Mouse (Mus musculus): ENCODE data around the gene Clrn3. TPM values are rescaled to one million over a fixed set of nuclear protein-coding genes. Genes with fewer than 3 reads are reported as not detected.
"Not testable (repeated sequence)": the region's sequence is repeated elsewhere in the genome, so short reads cannot be mapped to it uniquely, and the experiment has no call there.

Clrn3 gene
- polyA plus RNA-seq (2014; fragmentation: Nextera tagmentation; extraction: Ambion mirVana), result 0.14 TPM in 1 of 2 replicates, not detected in the other

DNA sequence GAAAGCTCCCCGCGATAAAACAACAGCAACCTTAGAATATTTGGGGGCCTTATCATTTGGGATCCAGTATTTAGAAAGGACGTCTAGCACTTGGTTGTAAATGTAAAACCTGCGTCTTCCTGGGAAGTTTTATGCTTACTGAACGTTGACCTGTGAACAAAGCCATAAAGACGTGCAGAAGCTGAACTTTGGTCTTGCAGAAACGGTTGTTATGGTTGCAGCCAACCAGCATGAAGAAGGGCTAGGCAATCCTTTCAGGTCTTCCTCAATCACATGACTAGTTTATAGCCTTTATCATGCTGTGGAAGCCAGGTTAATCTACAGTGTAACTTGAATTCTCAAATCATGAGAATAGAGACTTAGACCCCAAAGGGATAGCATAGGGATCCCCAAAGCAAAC lies at the start of gene Clrn3:
Clrn3 (minus strand) TSS at position 140 of the 400 bp plus-strand sequence.
- no peaks in the 10 kb centered on the region for H3K9me3 ChIP-seq (ENCODE audit: control insufficient read depth, low read length)
- no peak within 1 kb of the TSS for H3K4me2 ChIP-seq (ENCODE audit: low read depth)
- no peaks in the 10 kb centered on the region for H3K36me3 ChIP-seq (ENCODE audit: control insufficient read depth, insufficient read depth, low read length)
- H3K4me3 ChIP-seq (ENCODE audit: low read depth, low read length), result no peak within 1 kb of the TSS
- no peaks in the 10 kb centered on the region for H3K27me3 ChIP-seq (ENCODE audit: control insufficient read depth, insufficient read depth, low read length)
- no peak for ATAC-seq (ENCODE audit: insufficient read depth, low FRiP score, low TSS enrichment)
- 79% methylated on average over 7 of the region's 7 CpGs for WGBS
- no peak for DNase-seq (ENCODE audit: low spot score)
- no peak within 1 kb of the TSS for H3K27ac ChIP-seq (ENCODE audit: low read depth, low read length)
- no peaks in the 10 kb centered on the region for H3K4me1 ChIP-seq (ENCODE audit: control insufficient read depth, insufficient read depth, low read length)
- no peak within 1 kb of the TSS for H3K9ac ChIP-seq (ENCODE audit: low read length)

DNA sequence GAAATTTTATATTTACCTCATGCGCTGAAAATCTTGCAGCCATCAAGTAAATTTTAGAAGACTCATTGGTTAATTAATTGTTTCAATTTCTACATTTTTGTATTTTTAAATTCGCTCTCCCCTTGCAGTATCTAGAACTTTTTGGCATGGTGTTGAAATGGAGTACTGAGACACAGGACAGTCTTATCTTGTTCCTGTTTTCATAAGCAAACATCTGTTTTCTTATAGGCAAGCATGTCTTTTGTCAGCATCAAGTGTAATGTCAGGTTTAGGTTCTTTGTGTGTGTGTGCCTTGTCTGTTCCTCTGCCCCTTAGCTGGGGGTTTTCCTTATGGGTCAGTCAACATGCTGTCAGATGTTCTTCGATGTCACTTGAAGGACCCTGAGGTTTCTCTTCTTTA lies 47.9 kb upstream of the Clrn3 start:
- Histone ChIP-seq H3K27me3 (ENCODE audit: control insufficient read depth, insufficient read depth, low read length) (no peaks in the 10 kb centered on the region), H3K9ac (ENCODE audit: low read length) (no peak overlapping the region), H3K4me3 (ENCODE audit: low read depth, low read length) (no peak overlapping the region), H3K4me1 (ENCODE audit: control insufficient read depth, insufficient read depth, low read length) (no peaks in the 10 kb centered on the region), H3K4me2 (ENCODE audit: low read depth) (no peak overlapping the region), H3K9me3 (ENCODE audit: control insufficient read depth, low read length) (no peaks in the 10 kb centered on the region), H3K36me3 (ENCODE audit: control insufficient read depth, insufficient read depth, low read length) (no peaks in the 10 kb centered on the region), H3K27ac (ENCODE audit: low read depth, low read length) (no peak overlapping the region)
- DNase-seq (ENCODE audit: low spot score) (no peak), ATAC-seq (ENCODE audit: insufficient read depth, low FRiP score, low TSS enrichment) (no peak)
- WGBS, result 94% methylated on average over 3 of the region's 3 CpGs

DNA sequence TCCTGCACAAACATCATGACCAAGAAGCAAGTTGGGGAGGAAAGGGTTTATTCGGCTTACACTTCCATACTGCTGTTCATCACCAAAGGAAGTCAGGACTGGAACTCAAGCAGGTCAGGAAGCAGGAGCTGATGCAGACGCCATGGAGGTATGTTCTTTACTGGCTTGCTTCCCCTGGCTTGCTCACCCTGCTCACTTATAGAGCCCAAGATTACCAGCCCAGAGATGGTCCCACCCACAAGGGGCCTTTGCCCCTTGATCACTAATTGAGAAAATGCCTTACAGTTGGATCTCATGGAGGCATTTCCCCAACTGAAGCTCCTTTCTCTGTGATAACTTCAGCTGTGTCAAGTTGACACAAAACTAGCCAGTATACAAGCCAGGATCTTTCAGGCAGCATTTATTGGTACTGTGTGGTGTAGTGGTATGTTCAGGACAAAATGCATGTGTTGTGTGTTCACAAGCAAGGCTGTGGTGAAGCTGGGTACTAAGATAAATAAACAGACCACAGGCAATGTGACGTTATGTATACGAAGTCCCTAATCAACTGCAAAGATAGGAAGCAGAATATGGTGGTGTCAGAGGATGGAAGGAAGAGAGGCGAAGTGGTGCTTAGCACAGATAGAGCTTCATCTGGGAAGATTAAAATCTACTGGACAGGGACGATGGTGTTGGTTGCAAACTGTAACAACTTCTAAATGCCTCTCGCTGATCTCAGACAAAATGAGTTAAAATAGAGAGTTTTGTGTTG lies 47.0 kb upstream of the Clrn3 start:
- not testable (repeated sequence) for H3K9me3 ChIP-seq (ENCODE audit: control insufficient read depth, low read length); DNase-seq (ENCODE audit: low spot score); H3K9ac ChIP-seq (ENCODE audit: low read length); H3K27me3 ChIP-seq (ENCODE audit: control insufficient read depth, insufficient read depth, low read length); H3K4me2 ChIP-seq (ENCODE audit: low read depth); H3K36me3 ChIP-seq (ENCODE audit: control insufficient read depth, insufficient read depth, low read length); H3K4me3 ChIP-seq (ENCODE audit: low read depth, low read length); ATAC-seq (ENCODE audit: insufficient read depth, low FRiP score, low TSS enrichment); H3K27ac ChIP-seq (ENCODE audit: low read depth, low read length); H3K4me1 ChIP-seq (ENCODE audit: control insufficient read depth, insufficient read depth, low read length)
- WGBS, result 88% methylated on average over 7 of the region's 7 CpGs

DNA sequence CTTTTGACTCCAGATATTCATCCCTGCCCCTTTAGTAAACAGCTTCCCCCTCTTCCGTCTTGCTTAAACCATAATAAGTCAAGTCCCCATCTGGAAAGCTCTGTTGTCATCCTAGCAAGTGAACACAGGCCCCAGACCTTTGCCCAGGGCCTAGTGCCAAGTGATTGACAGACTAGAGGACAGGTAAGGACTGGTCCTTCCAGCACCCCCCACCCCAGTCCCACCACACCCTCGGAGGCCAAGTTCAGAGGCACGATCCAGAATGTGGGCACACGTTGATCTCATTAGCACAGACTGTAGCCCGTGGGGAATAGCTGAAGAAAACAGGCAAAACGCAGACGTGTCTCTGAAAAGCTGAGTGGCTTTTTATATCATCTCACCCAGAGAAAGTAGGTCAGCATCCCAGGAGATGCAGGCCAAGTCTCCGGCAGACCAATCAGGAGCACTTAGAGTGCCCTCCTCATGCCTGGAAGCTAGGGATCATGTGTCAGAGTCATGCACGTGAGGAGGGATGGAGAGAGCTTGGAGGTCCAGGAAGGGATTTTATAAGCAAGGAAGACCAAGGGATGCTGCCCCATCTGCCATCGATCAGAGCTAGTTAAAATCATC lies 43.6 kb upstream of the Clrn3 start:
- Histone ChIP-seq H3K9me3 (ENCODE audit: control insufficient read depth, low read length) (no peaks in the 10 kb centered on the region), H3K36me3 (ENCODE audit: control insufficient read depth, insufficient read depth, low read length) (no peaks in the 10 kb centered on the region), H3K27me3 (ENCODE audit: control insufficient read depth, insufficient read depth, low read length) (no peaks in the 10 kb centered on the region), H3K4me2 (ENCODE audit: low read depth) (no peak overlapping the region), H3K4me3 (ENCODE audit: low read depth, low read length) (no peak overlapping the region), H3K27ac (ENCODE audit: low read depth, low read length) (no peak overlapping the region), H3K4me1 (ENCODE audit: control insufficient read depth, insufficient read depth, low read length) (no peaks in the 10 kb centered on the region), H3K9ac (ENCODE audit: low read length) (no peak overlapping the region)
- WGBS, result 62% methylated on average over 10 of the region's 10 CpGs
- no peak for DNase-seq (ENCODE audit: low spot score)
- no peak for ATAC-seq (ENCODE audit: insufficient read depth, low FRiP score, low TSS enrichment)

DNA sequence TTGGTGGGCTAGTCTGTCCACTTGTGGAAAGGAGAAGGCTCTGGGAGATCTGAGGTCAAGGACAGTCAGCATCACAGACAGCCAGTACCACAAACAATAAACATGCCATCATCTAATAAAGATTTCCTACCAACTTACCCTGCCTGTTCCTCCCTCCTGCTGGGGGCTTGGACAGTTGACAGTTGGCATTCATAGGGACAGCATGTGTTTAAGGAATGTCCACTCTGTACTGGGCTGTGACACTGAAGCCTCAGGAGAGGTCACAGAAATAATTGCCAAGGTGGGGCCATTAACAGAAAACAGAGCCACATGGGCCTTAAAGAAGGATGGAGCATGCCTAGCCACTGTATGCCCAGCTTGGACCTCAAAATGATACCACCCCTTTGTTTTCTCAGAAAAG lies 42.9 kb upstream of the Clrn3 start:
- Histone ChIP-seq H3K4me2 (ENCODE audit: low read depth) (no peak overlapping the region), H3K4me3 (ENCODE audit: low read depth, low read length) (no peak overlapping the region), H3K9me3 (ENCODE audit: control insufficient read depth, low read length) (no peaks in the 10 kb centered on the region), H3K9ac (ENCODE audit: low read length) (no peak overlapping the region), H3K27ac (ENCODE audit: low read depth, low read length) (no peak overlapping the region), H3K4me1 (ENCODE audit: control insufficient read depth, insufficient read depth, low read length) (no peaks in the 10 kb centered on the region), H3K27me3 (ENCODE audit: control insufficient read depth, insufficient read depth, low read length) (no peaks in the 10 kb centered on the region), H3K36me3 (ENCODE audit: control insufficient read depth, insufficient read depth, low read length) (no peaks in the 10 kb centered on the region)
- ATAC-seq (ENCODE audit: insufficient read depth, low FRiP score, low TSS enrichment) (no peak), DNase-seq (ENCODE audit: low spot score) (no peak)

DNA sequence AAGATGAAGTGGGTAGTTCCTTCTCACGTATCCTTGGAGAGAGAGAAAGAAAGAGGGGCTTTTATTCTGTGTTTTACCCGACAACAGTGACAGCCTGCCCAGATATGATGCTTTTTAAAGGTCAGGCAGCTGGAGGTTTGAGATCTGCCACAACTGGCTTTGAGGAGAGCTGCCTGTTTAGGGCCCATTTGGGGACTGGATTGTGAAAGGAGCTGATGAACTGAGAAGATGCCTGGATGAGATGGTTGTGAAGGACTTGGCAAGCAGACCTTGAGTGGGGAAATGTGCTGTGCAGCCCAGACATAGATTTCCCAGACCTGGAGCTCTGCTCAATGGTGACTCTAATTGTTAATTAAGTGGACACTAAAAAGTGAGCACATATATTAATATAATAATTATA lies 40.1 kb upstream of the Clrn3 start:
- Histone ChIP-seq H3K9ac (ENCODE audit: low read length) (no peak overlapping the region), H3K27me3 (ENCODE audit: control insufficient read depth, insufficient read depth, low read length) (no peaks in the 10 kb centered on the region), H3K4me1 (ENCODE audit: control insufficient read depth, insufficient read depth, low read length) (no peaks in the 10 kb centered on the region), H3K27ac (ENCODE audit: low read depth, low read length) (no peak overlapping the region), H3K9me3 (ENCODE audit: control insufficient read depth, low read length) (no peaks in the 10 kb centered on the region), H3K4me2 (ENCODE audit: low read depth) (no peak overlapping the region), H3K4me3 (ENCODE audit: low read depth, low read length) (no peak overlapping the region), H3K36me3 (ENCODE audit: control insufficient read depth, insufficient read depth, low read length) (no peaks in the 10 kb centered on the region)
- WGBS, result 83% methylated on average over 2 of the region's 2 CpGs
- no peak for ATAC-seq (ENCODE audit: insufficient read depth, low FRiP score, low TSS enrichment)
- DNase-seq (ENCODE audit: low spot score), result no peak

DNA sequence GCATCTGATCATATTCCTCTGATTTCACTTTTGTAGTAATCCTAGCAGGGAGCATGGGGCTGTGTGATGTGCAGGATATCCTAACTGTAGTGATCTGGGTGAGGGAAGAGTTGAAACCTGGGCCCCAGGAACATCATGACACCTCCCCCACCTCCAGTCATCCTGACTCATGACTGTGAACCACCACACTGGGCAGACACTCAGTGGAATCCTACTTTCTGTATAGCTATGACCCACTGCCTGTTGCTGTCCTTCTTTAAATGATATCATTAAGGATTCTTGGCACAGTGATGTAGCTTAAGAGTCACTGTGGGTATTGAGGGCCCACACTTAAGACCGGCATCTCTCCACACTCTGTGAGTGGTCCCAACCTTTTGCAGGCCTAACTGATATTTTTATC lies 39.1 kb upstream of the Clrn3 start:
- WGBS, result 92% methylated on average over 1 of the region's 1 CpGs
- Histone ChIP-seq H3K36me3 (ENCODE audit: control insufficient read depth, insufficient read depth, low read length) (no peaks in the 10 kb centered on the region), H3K4me2 (ENCODE audit: low read depth) (no peak overlapping the region), H3K4me1 (ENCODE audit: control insufficient read depth, insufficient read depth, low read length) (no peaks in the 10 kb centered on the region), H3K9me3 (ENCODE audit: control insufficient read depth, low read length) (no peaks in the 10 kb centered on the region), H3K4me3 (ENCODE audit: low read depth, low read length) (no peak overlapping the region), H3K27me3 (ENCODE audit: control insufficient read depth, insufficient read depth, low read length) (no peaks in the 10 kb centered on the region), H3K27ac (ENCODE audit: low read depth, low read length) (no peak overlapping the region), H3K9ac (ENCODE audit: low read length) (no peak overlapping the region)
- ATAC-seq (ENCODE audit: insufficient read depth, low FRiP score, low TSS enrichment), result no peak
- DNase-seq (ENCODE audit: low spot score), result no peak

DNA sequence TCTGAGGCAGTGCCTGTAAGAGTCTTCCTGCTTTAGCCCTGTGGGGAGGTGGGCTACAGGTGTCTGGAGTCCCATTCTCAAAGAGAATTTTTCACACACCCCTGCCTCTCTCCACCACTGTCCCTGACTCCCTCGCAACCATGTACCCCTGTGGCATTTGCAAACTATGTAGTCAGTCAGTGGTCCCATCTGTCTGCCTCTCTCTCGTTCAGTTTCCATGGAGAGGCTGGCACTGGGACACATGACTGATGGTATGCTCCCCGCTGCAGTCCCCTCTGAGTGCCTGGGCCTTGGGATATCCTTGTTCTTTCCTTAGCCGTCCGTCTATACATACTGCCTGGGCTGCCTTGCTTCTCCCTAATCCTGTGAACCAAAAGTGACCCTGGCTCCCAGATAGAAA lies 37.6 kb upstream of the Clrn3 start:
- ATAC-seq (ENCODE audit: insufficient read depth, low FRiP score, low TSS enrichment) (no peak), DNase-seq (ENCODE audit: low spot score) (no peak)
- H3K4me2 ChIP-seq (ENCODE audit: low read depth), result no peak overlapping the region
- WGBS, result 81% methylated on average over 5 of the region's 5 CpGs
- H3K27me3 ChIP-seq (ENCODE audit: control insufficient read depth, insufficient read depth, low read length), result no peaks in the 10 kb centered on the region
- no peaks in the 10 kb centered on the region for H3K9me3 ChIP-seq (ENCODE audit: control insufficient read depth, low read length)
- H3K4me3 ChIP-seq (ENCODE audit: low read depth, low read length), result no peak overlapping the region
- H3K36me3 ChIP-seq (ENCODE audit: control insufficient read depth, insufficient read depth, low read length), result no peaks in the 10 kb centered on the region
- H3K9ac ChIP-seq (ENCODE audit: low read length), result no peak overlapping the region
- H3K27ac ChIP-seq (ENCODE audit: low read depth, low read length), result no peak overlapping the region
- H3K4me1 ChIP-seq (ENCODE audit: control insufficient read depth, insufficient read depth, low read length), result peaks cover 3% of the 10 kb centered on the region; the same call in 1 of the 2 replicates

DNA sequence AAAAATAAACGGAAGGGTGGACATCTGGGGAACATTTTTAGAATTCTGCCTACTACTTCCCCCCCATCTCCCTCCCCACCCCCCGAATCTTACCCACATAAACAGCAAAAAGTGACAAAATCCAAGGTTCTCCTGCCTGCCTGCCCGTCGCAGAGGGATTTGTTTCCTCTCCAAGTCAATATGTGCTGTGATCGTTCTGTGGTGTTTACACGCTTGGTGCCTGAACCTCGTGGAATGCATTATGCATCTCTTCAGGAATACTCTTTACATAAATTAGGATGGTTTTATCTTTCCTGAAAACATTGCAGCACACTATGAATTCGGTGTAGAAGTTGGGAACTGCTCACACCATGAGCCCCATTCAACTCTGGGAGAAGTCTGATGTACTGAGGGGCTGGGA lies 35.6 kb upstream of the Clrn3 start:
- Histone ChIP-seq H3K9me3 (ENCODE audit: control insufficient read depth, low read length) (no peaks in the 10 kb centered on the region), H3K27ac (ENCODE audit: low read depth, low read length) (no peak overlapping the region), H3K36me3 (ENCODE audit: control insufficient read depth, insufficient read depth, low read length) (no peaks in the 10 kb centered on the region), H3K4me3 (ENCODE audit: low read depth, low read length) (no peak overlapping the region), H3K9ac (ENCODE audit: low read length) (no peak overlapping the region), H3K4me1 (ENCODE audit: control insufficient read depth, insufficient read depth, low read length) (peaks cover 3% of the 10 kb centered on the region; the same call in 1 of the 2 replicates), H3K4me2 (ENCODE audit: low read depth) (no peak overlapping the region), H3K27me3 (ENCODE audit: control insufficient read depth, insufficient read depth, low read length) (no peaks in the 10 kb centered on the region)
- 83% methylated on average over 8 of the region's 8 CpGs for WGBS
- DNase-seq (ENCODE audit: low spot score), result no peak
- no peak for ATAC-seq (ENCODE audit: insufficient read depth, low FRiP score, low TSS enrichment)
